Mouse (Mus musculus) neural tube, embryonic 12.5 days (tissue): Measurements from ENCODE around the gene Hnrnph2. TPM values are rescaled to one million over a fixed set of nuclear protein-coding genes. Genes with fewer than 3 reads are reported as not detected.

Source experiments
- ATAC-seq: fragments of 200-750 bp; cut with Nextera tagmentation; 2 replicates; pipeline ENCODE4 v1.8.0; 2017; ENCODE audit warnings: low read depth, mild to moderate bottlenecking, moderate TSS enrichment, moderate library complexity; ENCODE audit not compliant: low FRiP score
- H3K27ac ChIP-seq: fragments of 300-500 bp; sonication (generic); 2 replicates; pipeline ENCODE4 v1.5.1; 2016
- H3K27me3 ChIP-seq: fragments of 300-500 bp; sonication (generic); replicated peaks from 2 replicates; pipeline ENCODE4 v1.6.1; 2016; ENCODE audit warnings: mild to moderate bottlenecking
- H3K36me3 ChIP-seq: fragments of 300-500 bp; sonication (generic); 2 replicates; pipeline ENCODE4 v1.6.1; 2016; ENCODE audit warnings: mild to moderate bottlenecking
- H3K4me1 ChIP-seq: fragments of 300-500 bp; sonication (generic); 2 replicates; pipeline ENCODE4 v1.6.1; 2016
- H3K4me2 ChIP-seq: fragments of 300-500 bp; sonication (generic); replicated peaks from 2 replicates; pipeline ENCODE4 v1.6.1; 2016; ENCODE audit warnings: mild to moderate bottlenecking
- H3K4me3 ChIP-seq: fragments of 300-500 bp; sonication (generic); 2 replicates; pipeline ENCODE4 v1.5.1; 2016
- H3K9ac ChIP-seq: fragments of 300-500 bp; sonication (generic); 2 replicates; pipeline ENCODE4 v1.6.1; 2016; ENCODE audit warnings: mild to moderate bottlenecking
- H3K9me3 ChIP-seq: fragments of 300-500 bp; sonication (generic); 2 replicates; pipeline ENCODE4 v1.6.1; 2016; ENCODE audit warnings: mild to moderate bottlenecking
- WGBS: fragments of 180-500 bp; shearing (Covaris S2); methylation state at CpG from one replicate; pipeline ENCODE4 v1.1.7; 2016; 5-methylcytosine and 5-hydroxymethylcytosine counted together
- polyA plus RNA-seq: library from polyadenylated mRNA; unstranded; fragments of >200 nt; fragmentation: Nextera tagmentation; extraction: Ambion mirVana; gene quantifications from 2 replicates; pipeline ENCODE4 v1.2.1, GENCODE M21; 2016

Gene Hnrnph2
- polyA plus RNA-seq, 1 experiment from 2014 or later, result 186 TPM

DNA sequence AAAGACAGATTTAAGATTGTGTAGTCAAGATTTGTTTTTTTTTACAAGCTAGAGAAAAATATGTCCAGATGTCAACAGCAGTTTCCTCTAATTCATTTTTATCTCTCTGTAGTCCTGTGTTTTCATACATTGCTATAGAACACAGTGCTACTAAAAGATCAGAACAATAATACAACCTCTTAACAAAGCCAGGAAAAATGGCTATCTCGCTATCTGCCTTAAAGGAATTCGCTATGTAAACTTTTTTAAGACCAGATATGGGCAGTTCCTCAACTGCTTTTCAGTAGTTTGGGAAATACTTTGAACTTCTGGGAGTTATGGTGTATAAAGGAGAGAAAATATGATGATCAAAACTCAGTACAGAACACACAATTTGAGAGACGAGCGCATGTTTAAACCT is 22.4 kb downstream of the Hnrnph2 start:
- H3K4me3 ChIP-seq, result no peak overlapping the region
- WGBS, result 87% methylated on average over 4 of the region's 4 CpGs
- H3K9me3 ChIP-seq, result no peaks in the 10 kb centered on the region
- no peak overlapping the region for H3K4me2 ChIP-seq
- no peaks in the 10 kb centered on the region for H3K27me3 ChIP-seq
- ATAC-seq, result no peak
- H3K27ac ChIP-seq, result no peak overlapping the region
- no peaks in the 10 kb centered on the region for H3K36me3 ChIP-seq
- H3K4me1 ChIP-seq, result no peaks in the 10 kb centered on the region
- H3K9ac ChIP-seq, result no peak overlapping the region

- no peak overlapping the region for H3K27ac ChIP-seq
- H3K27me3 ChIP-seq, result no peaks in the 10 kb centered on the region
- H3K9ac ChIP-seq, result no peak overlapping the region
- H3K4me2 ChIP-seq, result no peak overlapping the region
- no peaks in the 10 kb centered on the region for H3K4me1 ChIP-seq
- no peak for ATAC-seq
- no peaks in the 10 kb centered on the region for H3K9me3 ChIP-seq
- H3K36me3 ChIP-seq, result no peaks in the 10 kb centered on the region
- H3K4me3 ChIP-seq, result no peak overlapping the region
- WGBS, result 78% methylated on average over 2 of the region's 2 CpGs
Observed at GRCm38 (mm10) chrX:134628200-134628599, 27.2 kb downstream of the Hnrnph2 start.

DNA sequence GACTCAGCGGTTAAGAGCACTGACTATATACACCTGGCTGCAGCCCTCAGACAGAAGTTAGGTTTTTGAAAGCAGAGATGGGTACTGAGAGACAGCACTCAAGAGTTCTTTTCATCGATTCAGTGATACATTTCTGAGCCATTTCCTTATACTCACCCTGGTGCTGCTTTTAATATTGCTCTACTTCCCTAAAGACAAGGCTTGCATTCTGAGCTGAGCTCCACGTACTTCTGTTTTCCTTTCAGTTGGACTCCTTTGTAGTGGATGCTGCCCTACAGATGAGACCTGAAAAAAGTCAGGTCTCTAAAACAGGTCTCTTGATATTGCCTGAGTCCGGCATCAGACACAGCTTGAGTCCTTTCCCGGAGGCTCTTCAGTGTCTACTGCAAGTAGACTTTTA is 31.7 kb downstream of the Hnrnph2 start:
- no peak for ATAC-seq
- no peaks in the 10 kb centered on the region for H3K36me3 ChIP-seq
- H3K4me1 ChIP-seq, result no peaks in the 10 kb centered on the region
- H3K27me3 ChIP-seq, result no peaks in the 10 kb centered on the region
- H3K9ac ChIP-seq, result no peak overlapping the region
- no peak overlapping the region for H3K4me2 ChIP-seq
- H3K27ac ChIP-seq, result no peak overlapping the region
- no peaks in the 10 kb centered on the region for H3K9me3 ChIP-seq
- 87% methylated on average over 5 of the region's 5 CpGs for WGBS
- no peak overlapping the region for H3K4me3 ChIP-seq

DNA sequence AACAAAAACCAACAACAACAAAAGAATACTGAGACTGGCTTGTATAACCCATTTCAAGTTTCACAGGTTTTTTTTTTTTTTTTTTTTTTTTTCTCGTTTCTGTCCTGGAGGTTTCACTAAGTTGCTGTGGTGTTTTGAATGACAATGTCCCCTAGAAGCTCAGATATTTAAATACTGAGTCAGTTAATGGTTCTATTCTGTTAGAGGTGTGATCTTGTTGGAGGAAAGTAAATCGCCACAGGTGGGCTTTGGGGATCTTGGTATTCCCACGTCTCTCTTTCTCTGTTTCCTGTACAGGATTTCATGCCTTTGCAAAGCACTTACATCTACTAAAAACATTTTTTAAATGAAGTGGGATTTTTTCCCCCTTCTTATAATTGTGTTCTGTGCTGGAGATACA is 34.1 kb downstream of the Hnrnph2 start:
- Histone ChIP-seq H3K4me3 (no peak overlapping the region), H3K27ac (no peak overlapping the region), H3K4me1 (no peaks in the 10 kb centered on the region), H3K9me3 (no peaks in the 10 kb centered on the region), H3K9ac (no peak overlapping the region), H3K36me3 (no peaks in the 10 kb centered on the region), H3K27me3 (no peaks in the 10 kb centered on the region), H3K4me2 (no peak overlapping the region)
- no peak for ATAC-seq
- WGBS, result 46% methylated on average over 3 of the region's 3 CpGs

DNA sequence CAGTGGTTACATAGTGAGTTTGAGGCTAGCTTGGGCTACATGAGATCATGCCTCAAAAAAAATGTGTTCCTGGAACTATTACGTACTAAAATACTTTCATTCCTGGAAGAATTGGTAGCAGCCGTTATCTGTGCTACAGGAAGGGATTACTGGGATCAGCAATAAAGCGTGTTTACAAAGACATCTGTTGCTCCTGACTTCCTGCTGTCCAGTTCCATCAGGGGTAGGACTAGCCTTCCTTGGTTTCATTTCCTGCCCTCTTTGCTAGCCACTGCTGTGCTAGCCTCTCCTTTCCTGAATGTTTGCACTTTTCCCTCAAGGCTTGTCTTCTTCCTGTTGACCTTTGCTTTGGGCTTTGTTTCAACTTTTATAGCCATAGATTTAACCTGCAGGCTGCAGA is 34.9 kb downstream of the Hnrnph2 start:
- no peaks in the 10 kb centered on the region for H3K27me3 ChIP-seq
- no peak overlapping the region for H3K4me3 ChIP-seq
- H3K27ac ChIP-seq, result no peak overlapping the region
- ATAC-seq, result no peak
- H3K9me3 ChIP-seq, result no peaks in the 10 kb centered on the region
- no peaks in the 10 kb centered on the region for H3K4me1 ChIP-seq
- H3K4me2 ChIP-seq, result no peak overlapping the region
- 79% methylated on average over 3 of the region's 3 CpGs for WGBS
- H3K9ac ChIP-seq, result no peak overlapping the region
- H3K36me3 ChIP-seq, result no peaks in the 10 kb centered on the region

DNA sequence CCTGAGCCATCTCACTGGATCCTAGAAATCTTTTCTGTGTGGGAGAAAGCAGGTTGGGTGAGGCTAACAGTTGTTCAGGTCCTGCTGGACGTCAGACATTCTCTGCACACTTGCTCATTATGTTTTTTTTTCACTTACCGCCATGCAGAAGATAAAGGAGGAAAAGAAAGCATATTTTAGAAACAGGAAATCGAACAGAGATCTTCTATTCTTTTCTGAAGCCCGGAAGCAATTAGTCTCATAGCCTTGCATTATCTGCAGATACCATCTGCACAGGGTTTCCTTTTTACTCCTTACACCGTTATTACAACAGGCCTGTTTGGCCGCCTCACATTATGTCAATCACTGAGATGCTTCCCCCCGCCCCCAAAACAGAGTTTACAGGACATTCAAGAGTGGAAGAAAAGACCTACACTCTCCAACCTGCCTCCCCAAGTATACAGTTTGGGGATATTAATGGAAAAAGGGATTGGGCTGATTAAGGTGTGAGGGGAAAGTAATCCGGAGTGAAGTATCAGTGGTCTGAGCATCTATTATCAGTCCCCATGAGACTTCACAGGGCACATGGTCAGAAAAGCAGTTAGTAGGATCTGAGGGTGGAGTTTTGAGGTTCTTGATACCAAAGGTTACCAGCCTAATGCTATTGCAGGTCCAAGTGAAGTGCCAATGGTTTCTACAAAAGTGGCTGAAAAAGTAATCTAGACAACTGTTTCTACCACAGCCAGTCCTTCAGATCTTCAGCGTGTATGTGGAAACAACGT is 40.2 kb downstream of the Hnrnph2 start:
- ATAC-seq, result no peak
- no peaks in the 10 kb centered on the region for H3K4me1 ChIP-seq
- no peak overlapping the region for H3K9ac ChIP-seq
- no peaks in the 10 kb centered on the region for H3K36me3 ChIP-seq
- 76% methylated on average over 10 of the region's 10 CpGs for WGBS
- no peak overlapping the region for H3K4me2 ChIP-seq
- H3K27me3 ChIP-seq, result no peaks in the 10 kb centered on the region
- no peak overlapping the region for H3K27ac ChIP-seq
- no peaks in the 10 kb centered on the region for H3K9me3 ChIP-seq
- H3K4me3 ChIP-seq, result no peak overlapping the region

DNA sequence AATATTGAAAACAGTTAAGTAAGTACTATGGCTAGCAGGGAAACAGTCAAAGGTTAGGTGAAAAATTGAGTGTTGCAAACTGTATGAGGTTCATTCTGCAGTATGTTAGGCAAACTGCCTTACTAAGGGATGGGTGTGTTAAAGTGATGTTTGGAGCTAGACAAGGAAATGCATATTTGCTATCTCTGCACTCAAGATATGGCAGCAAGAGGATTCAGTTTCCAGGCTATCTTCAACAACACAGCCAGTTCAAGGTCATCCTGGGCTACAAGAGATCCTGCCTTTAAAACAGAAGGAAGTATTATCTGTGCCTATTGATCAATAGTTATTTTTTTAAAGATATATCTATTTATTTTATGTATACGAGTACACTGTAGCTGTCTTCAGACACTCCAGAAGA is 45.4 kb downstream of the Hnrnph2 start:
- Histone ChIP-seq H3K27me3 (no peaks in the 10 kb centered on the region), H3K9me3 (no peaks in the 10 kb centered on the region), H3K4me1 (no peaks in the 10 kb centered on the region), H3K9ac (no peak overlapping the region), H3K4me3 (no peak overlapping the region), H3K36me3 (no peaks in the 10 kb centered on the region), H3K4me2 (no peak overlapping the region), H3K27ac (no peak overlapping the region)
- ATAC-seq, result no peak
- 87% methylated on average over 1 of the region's 1 CpGs for WGBS

- Histone ChIP-seq H3K4me2 (no peak overlapping the region), H3K4me3 (no peak overlapping the region), H3K4me1 (no peaks in the 10 kb centered on the region), H3K9ac (no peak overlapping the region), H3K9me3 (no peaks in the 10 kb centered on the region), H3K27me3 (no peaks in the 10 kb centered on the region), H3K36me3 (no peaks in the 10 kb centered on the region), H3K27ac (no peak overlapping the region)
- 71% methylated on average over 8 of the region's 8 CpGs for WGBS
- no peak for ATAC-seq
Observed at GRCm38 (mm10) chrX:134647421-134647820, 46.4 kb downstream of the Hnrnph2 start.

GRCm38 (mm10) chrX:134648031-134648692 is 47.2 kb downstream of the Hnrnph2 start:
- H3K27me3 ChIP-seq, result no peaks in the 10 kb centered on the region
- no peak overlapping the region for H3K27ac ChIP-seq
- H3K4me2 ChIP-seq, result no peak overlapping the region
- H3K9me3 ChIP-seq, result no peaks in the 10 kb centered on the region
- no peaks in the 10 kb centered on the region for H3K36me3 ChIP-seq
- H3K4me3 ChIP-seq, result no peak overlapping the region
- peak; percentile 72 for ATAC-seq
- no peaks in the 10 kb centered on the region for H3K4me1 ChIP-seq
- no peak overlapping the region for H3K9ac ChIP-seq
- 15% methylated on average over 11 of the region's 11 CpGs for WGBS

- H3K4me3 ChIP-seq, result no peak overlapping the region
- no peak overlapping the region for H3K27ac ChIP-seq
- H3K36me3 ChIP-seq, result no peaks in the 10 kb centered on the region
- H3K9ac ChIP-seq, result no peak overlapping the region
- no peak overlapping the region for H3K4me2 ChIP-seq
- no peak for ATAC-seq
- WGBS, result 92% methylated on average over 1 of the region's 1 CpGs
- H3K4me1 ChIP-seq, result no peaks in the 10 kb centered on the region
- no peaks in the 10 kb centered on the region for H3K9me3 ChIP-seq
- H3K27me3 ChIP-seq, result no peaks in the 10 kb centered on the region
Observed at GRCm38 (mm10) chrX:134652061-134652460, 51.1 kb downstream of the Hnrnph2 start.

Other genes starting within 250 kb of the Hnrnph2 start
- 10.3 and 11.7 TPM in 2 replicates for gene Drp2, start 196.6 kb upstream of the Hnrnph2 start, polyA plus RNA-seq
- 0.10 TPM in 1 of 2 replicates, not detected in the other for gene Taf7l, start 124.7 kb upstream of the Hnrnph2 start, polyA plus RNA-seq
- 45.8 and 48.5 TPM in 2 replicates for gene Timm8a1, start 59.3 kb upstream of the Hnrnph2 start, polyA plus RNA-seq
- gene Btk, start 17.6 kb upstream of the Hnrnph2 start, polyA plus RNA-seq, result 1.2 and 1.3 TPM in 2 replicates
- 239 and 257 TPM in 2 replicates for gene Rpl36a, start 15.5 kb upstream of the Hnrnph2 start, polyA plus RNA-seq
- gene Gla, start 54 bp upstream of the Hnrnph2 start, polyA plus RNA-seq, result 3.6 and 4.5 TPM in 2 replicates
- gene Armcx4, start 85.3 kb downstream of the Hnrnph2 start, polyA plus RNA-seq, result 6.4 and 7.0 TPM in 2 replicates
- gene Armcx1, start 116.8 kb downstream of the Hnrnph2 start, polyA plus RNA-seq, result 73.5 and 74.7 TPM in 2 replicates
- 25.4 and 26.6 TPM in 2 replicates for gene Armcx6, start 150.2 kb downstream of the Hnrnph2 start, polyA plus RNA-seq
- gene Armcx3, start 155.4 kb downstream of the Hnrnph2 start, polyA plus RNA-seq, result 63.4 and 69.2 TPM in 2 replicates
- gene Armcx2, start 208.0 kb downstream of the Hnrnph2 start, polyA plus RNA-seq, result 80.6 and 86.2 TPM in 2 replicates